Mouse (Mus musculus): ENCODE measurements around the gene Kctd19. TPM values are rescaled to one million over a fixed set of nuclear protein-coding genes. Genes with fewer than 3 reads are reported as not detected.

The Kctd19 gene
- total RNA-seq, 1 experiment = 0.18 TPM

DNA sequence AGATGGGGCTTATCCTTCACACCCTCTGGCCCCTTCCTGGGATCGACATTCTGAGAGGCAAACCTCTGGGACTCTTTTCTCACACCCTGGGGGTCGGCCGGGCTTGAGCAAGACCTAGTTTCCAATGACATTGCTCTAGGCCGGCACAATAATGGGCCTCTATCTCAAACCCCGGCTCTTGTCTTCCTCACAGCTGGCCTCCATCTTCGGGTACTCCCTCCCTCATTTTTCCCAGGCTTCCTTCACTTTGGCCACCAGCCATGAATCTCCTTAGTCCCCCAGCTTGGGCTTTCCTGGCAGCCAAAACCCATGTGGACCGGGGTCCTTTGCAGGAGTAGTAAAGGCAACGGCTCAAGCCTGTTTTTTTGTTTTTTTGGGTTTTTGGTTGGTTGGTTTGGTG, 71.9 kb downstream of the Kctd19 start:
- Histone ChIP-seq H3K9me3 (ENCODE audit: control insufficient read depth, insufficient read depth, low read depth, low read length) (no peaks in the 10 kb centered on the region), H3K4me3 (ENCODE audit: insufficient read depth in 1 of 2, low read depth in 1 of 2, low read length in 2 of 2, poor library complexity in 1 of 2, severe bottlenecking in 1 of 2) (no peak overlapping the region), H3K27ac (ENCODE audit: insufficient read depth, low read depth, low read length, poor library complexity, severe bottlenecking) (no peak overlapping the region), H3K4me1 (ENCODE audit: control insufficient read depth in 2 of 2, insufficient read depth in 2 of 2, low read length in 2 of 2, poor library complexity in 1 of 2) (peaks cover 0 to 18% of the 10 kb centered on the region in 2 experiments; a peak in 2 of 4 replicates), H3K9ac (ENCODE audit: insufficient read depth, low read depth, low read length, poor library complexity, severe bottlenecking) (no peak overlapping the region), H3K36me3 (ENCODE audit: control insufficient read depth, insufficient read depth, low read length, poor library complexity, severe bottlenecking) (no peaks in the 10 kb centered on the region)
- no peak for TF ChIP-seq HCFC1 (IDR thresholded peaks at IDR 0.05; ENCODE audit: borderline replicate concordance, insufficient read depth, low read length)
- no peak for TF ChIP-seq MAFK (IDR thresholded peaks at IDR 0.05; ENCODE audit: insufficient read depth, low read depth, low read length)
- no peak for TF ChIP-seq ZNF384 (IDR thresholded peaks at IDR 0.05; ENCODE audit: low read depth, low read length)
- no peak for TF ChIP-seq ZC3H11A (IDR thresholded peaks at IDR 0.05; ENCODE audit: borderline replicate concordance, low read depth, low read length)
- no peak for TF ChIP-seq CHD2 (IDR thresholded peaks at IDR 0.05; ENCODE audit: low read depth, low read length)
- in situ Hi-C loops (cut with MboI; ENCODE audit: low sequenced_read_pairs in 2 of 2, unreplicated experiment in 2 of 2) = no loop called here
- no peak for DNase-seq (ENCODE audit: low read depth, low spot score)

DNA sequence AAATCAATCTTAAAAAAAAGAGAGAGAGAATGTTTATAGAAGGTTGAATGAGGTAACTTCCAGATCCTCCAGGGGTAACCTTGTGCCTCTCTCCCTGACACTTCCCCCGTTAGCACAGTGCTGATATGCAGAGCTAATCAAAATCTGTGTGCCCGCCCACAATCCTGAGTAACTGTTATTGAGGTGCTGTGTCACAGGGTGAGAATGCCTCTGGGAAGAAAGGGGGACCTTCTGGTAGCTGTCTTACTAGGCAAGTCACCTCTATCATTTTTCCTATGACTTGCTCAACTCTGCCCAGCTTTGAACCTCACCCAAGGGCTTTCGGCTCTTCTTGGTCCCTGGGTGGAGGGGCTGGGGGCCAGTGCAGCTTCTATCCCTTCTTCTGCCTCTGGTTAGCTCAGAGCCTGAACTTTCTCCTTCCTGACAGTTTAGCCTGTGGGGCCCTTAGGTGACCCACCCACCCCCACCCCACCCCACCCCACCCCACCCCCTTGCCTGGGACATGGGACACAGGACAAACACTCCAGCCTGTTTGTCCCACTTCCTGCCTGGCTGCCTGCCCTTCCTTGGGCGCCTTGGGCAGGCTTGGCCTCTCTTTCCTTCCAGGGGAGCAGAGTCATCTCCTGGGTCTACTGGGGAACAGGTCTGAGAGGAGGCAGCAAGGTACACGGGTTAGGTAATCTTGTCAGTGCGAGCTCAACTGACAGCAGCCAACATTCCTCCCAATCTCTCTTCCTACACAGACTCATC, 73.2 kb downstream of the Kctd19 start:
- no peak overlapping the region for H3K27ac ChIP-seq (ENCODE audit: insufficient read depth, low read depth, low read length, poor library complexity, severe bottlenecking)
- H3K9ac ChIP-seq (ENCODE audit: insufficient read depth, low read depth, low read length, poor library complexity, severe bottlenecking) = no peak overlapping the region
- in situ Hi-C loops (cut with MboI; ENCODE audit: low sequenced_read_pairs in 2 of 2, unreplicated experiment in 2 of 2) = no loop called here

DNA sequence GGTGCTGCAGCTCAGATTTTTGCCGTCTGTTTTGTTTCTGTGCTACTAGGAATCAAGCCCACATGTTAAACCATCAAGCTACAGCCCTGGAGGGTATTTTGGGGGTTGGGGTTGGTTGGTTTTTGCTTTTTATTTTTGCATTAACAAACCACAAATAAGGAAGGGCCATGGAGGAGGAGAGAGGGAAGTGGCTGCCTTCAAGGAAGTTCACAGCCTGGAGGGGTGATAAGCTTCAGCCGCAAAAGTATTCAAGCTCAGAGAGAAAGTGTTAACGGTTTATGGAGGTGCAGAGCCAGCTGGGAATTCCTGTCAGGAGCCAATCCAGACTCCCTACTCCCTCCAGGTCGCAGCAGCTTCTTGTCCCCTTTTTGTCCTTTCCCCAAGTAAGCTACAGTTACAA, 74.3 kb downstream of the Kctd19 start:
- DNase-seq (ENCODE audit: low read depth, low spot score) = no peak
- no peak overlapping the region for H3K9ac ChIP-seq (ENCODE audit: insufficient read depth, low read depth, low read length, poor library complexity, severe bottlenecking)
- H3K36me3 ChIP-seq (ENCODE audit: control insufficient read depth, insufficient read depth, low read length, poor library complexity, severe bottlenecking) = 0 out of 2 replicates have a peak, but pooled peaks cover 2% of the 10 kb centered on the region
- in situ Hi-C loops (cut with MboI; ENCODE audit: low sequenced_read_pairs in 2 of 2, unreplicated experiment in 2 of 2) = no loop called here
- H3K4me3 ChIP-seq (ENCODE audit: insufficient read depth in 1 of 2, low read depth in 1 of 2, low read length in 2 of 2, poor library complexity in 1 of 2, severe bottlenecking in 1 of 2) = no peak overlapping the region
- H3K27ac ChIP-seq (ENCODE audit: insufficient read depth, low read depth, low read length, poor library complexity, severe bottlenecking) = no peak overlapping the region
- peaks cover 0 to 11% of the 10 kb centered on the region in 2 experiments; a peak in 2 of 4 replicates for H3K4me1 ChIP-seq (ENCODE audit: control insufficient read depth in 2 of 2, insufficient read depth in 2 of 2, low read length in 2 of 2, poor library complexity in 1 of 2)
- no peak for TF ChIP-seq MAFK (IDR thresholded peaks at IDR 0.05; ENCODE audit: insufficient read depth, low read depth, low read length)
- no peak for TF ChIP-seq ZC3H11A (IDR thresholded peaks at IDR 0.05; ENCODE audit: borderline replicate concordance, low read depth, low read length)
- TF ChIP-seq CHD2 (IDR thresholded peaks at IDR 0.05; ENCODE audit: low read depth, low read length) = no peak
- no peak for TF ChIP-seq ZNF384 (IDR thresholded peaks at IDR 0.05; ENCODE audit: low read depth, low read length)
- H3K9me3 ChIP-seq (ENCODE audit: control insufficient read depth, insufficient read depth, low read depth, low read length) = no peaks in the 10 kb centered on the region

More for the DNA sequence above, 73.2 kb downstream of the Kctd19 start:
- Histone ChIP-seq H3K4me3 (ENCODE audit: insufficient read depth in 1 of 2, low read depth in 1 of 2, low read length in 2 of 2, poor library complexity in 1 of 2, severe bottlenecking in 1 of 2) (no peak overlapping the region), H3K4me1 (ENCODE audit: control insufficient read depth in 2 of 2, insufficient read depth in 2 of 2, low read length in 2 of 2, poor library complexity in 1 of 2) (peaks cover 0 to 11% of the 10 kb centered on the region in 2 experiments; a peak in 2 of 4 replicates), H3K9me3 (ENCODE audit: control insufficient read depth, insufficient read depth, low read depth, low read length) (no peaks in the 10 kb centered on the region), H3K36me3 (ENCODE audit: control insufficient read depth, insufficient read depth, low read length, poor library complexity, severe bottlenecking) (0 out of 2 replicates have a peak, but pooled peaks cover 2% of the 10 kb centered on the region)
- TF ChIP-seq HCFC1 (IDR thresholded peaks at IDR 0.05; ENCODE audit: borderline replicate concordance, insufficient read depth, low read length) (no peak), ZC3H11A (IDR thresholded peaks at IDR 0.05; ENCODE audit: borderline replicate concordance, low read depth, low read length) (no peak)
- DNase-seq (ENCODE audit: low read depth, low spot score) = no peak

DNA sequence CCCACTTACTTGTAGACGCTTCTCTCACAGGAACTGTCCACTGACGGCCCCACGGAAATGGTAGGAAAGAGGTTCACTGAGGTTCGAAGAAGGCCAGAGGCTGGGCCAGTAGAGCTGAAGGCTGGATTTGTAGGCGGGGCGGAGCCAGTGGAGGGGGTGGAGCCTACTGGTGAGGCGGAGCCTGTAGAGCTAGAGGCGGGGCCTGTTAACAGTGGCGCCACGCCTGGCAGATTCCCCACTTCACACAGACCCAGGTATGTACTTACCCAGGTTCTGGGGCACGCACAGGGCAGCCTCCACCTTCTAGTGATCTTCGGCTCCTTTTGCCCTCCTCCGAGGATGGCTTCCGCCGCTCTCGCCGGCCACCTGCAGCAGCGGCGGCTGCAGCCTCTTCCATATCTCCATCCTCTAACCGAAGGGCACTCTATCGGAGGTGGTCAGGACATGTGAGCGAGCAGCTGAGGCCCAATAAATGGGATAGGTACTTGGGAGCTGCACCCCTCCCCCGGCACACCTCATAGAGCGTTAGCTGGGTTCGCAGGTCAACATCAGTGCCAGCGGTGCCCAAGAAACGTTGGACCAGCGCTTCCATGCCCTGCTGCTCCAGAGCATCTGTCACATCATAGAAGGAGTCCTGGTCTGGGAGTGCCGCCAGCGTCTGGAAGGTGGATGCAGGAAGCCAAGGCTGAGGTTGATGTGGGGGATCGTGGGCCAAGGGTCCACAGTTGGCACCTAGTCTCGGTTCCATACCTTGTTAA, 76.8 kb downstream of the Kctd19 start:
- TF ChIP-seq MAFK (IDR thresholded peaks at IDR 0.05; ENCODE audit: insufficient read depth, low read depth, low read length) (no peak), HCFC1 (IDR thresholded peaks at IDR 0.05; ENCODE audit: borderline replicate concordance, insufficient read depth, low read length) (peak; percentile 39; the same call in 1 of the 2 replicates)
- Histone ChIP-seq H3K9ac (ENCODE audit: insufficient read depth, low read depth, low read length, poor library complexity, severe bottlenecking) (peak overlapping the region; percentile 24; the same call in 1 of the 2 replicates), H3K36me3 (ENCODE audit: control insufficient read depth, insufficient read depth, low read length, poor library complexity, severe bottlenecking) (peaks cover 7% of the 10 kb centered on the region; the same call in 1 of the 2 replicates), H3K9me3 (ENCODE audit: control insufficient read depth, insufficient read depth, low read depth, low read length) (no peaks in the 10 kb centered on the region), H3K4me1 (ENCODE audit: control insufficient read depth in 2 of 2, insufficient read depth in 2 of 2, low read length in 2 of 2, poor library complexity in 1 of 2) (peaks cover 0 to 11% of the 10 kb centered on the region in 2 experiments; a peak in 2 of 4 replicates), H3K27ac (ENCODE audit: insufficient read depth, low read depth, low read length, poor library complexity, severe bottlenecking) (no peak overlapping the region), H3K4me3 (ENCODE audit: insufficient read depth in 1 of 2, low read depth in 1 of 2, low read length in 2 of 2, poor library complexity in 1 of 2, severe bottlenecking in 1 of 2) (peak overlapping the region; percentile 61 to 75)
- in situ Hi-C loops (cut with MboI; ENCODE audit: low sequenced_read_pairs in 2 of 2, unreplicated experiment in 2 of 2) = no loop called here
- DNase-seq (ENCODE audit: low read depth, low spot score) = peak; percentile 68

Other genes starting within 250 kb of the Kctd19 start
- gene Cbfb, start 242.8 kb downstream of the Kctd19 start, total RNA-seq (2012; rRNA removed) = 36.2 and 47.0 TPM in 2 replicates
- gene D230025D16Rik, start 188.4 kb downstream of the Kctd19 start, total RNA-seq (2012; rRNA removed) = 41.7 and 42.6 TPM in 2 replicates
- gene B3gnt9, start 158.3 kb downstream of the Kctd19 start, total RNA-seq (2012; rRNA removed) = 2.5 and 2.8 TPM in 2 replicates
- 6.2 and 7.6 TPM in 2 replicates for gene Tradd, start 148.9 kb downstream of the Kctd19 start, total RNA-seq (2012; rRNA removed)
- gene Fbxl8, start 148.9 kb downstream of the Kctd19 start, total RNA-seq (2012; rRNA removed) = 1.2 and 2.3 TPM in 2 replicates
- gene Hsf4, start 143.7 kb downstream of the Kctd19 start, total RNA-seq (2012; rRNA removed) = 0.21 and 0.45 TPM in 2 replicates
- 0.85 and 1.0 TPM in 2 replicates for gene Nol3, start 137.4 kb downstream of the Kctd19 start, total RNA-seq (2012; rRNA removed)
- 3.9 and 4.2 TPM in 2 replicates for gene 4931428F04Rik, start 123.6 kb downstream of the Kctd19 start, total RNA-seq (2012; rRNA removed)
- 22.0 and 33.5 TPM in 2 replicates for gene Exoc3l, start 117.4 kb downstream of the Kctd19 start, total RNA-seq (2012; rRNA removed)
- gene E2f4, start 115.8 kb downstream of the Kctd19 start, total RNA-seq (2012; rRNA removed) = 66.8 and 67.1 TPM in 2 replicates
- 3.5 and 4.3 TPM in 2 replicates for gene Elmo3, start 107.9 kb downstream of the Kctd19 start, total RNA-seq (2012; rRNA removed)
- 2.5 and 2.8 TPM in 2 replicates for gene Lrrc29, start 87.2 kb downstream of the Kctd19 start, total RNA-seq (2012; rRNA removed)
- gene Tmem208, start 87.1 kb downstream of the Kctd19 start, total RNA-seq (2012; rRNA removed) = 123 and 133 TPM in 2 replicates
- gene Fhod1, start 65.5 kb downstream of the Kctd19 start, total RNA-seq (2012; rRNA removed) = 9.1 and 12.7 TPM in 2 replicates
- gene Slc9a5, start 64.7 kb downstream of the Kctd19 start, total RNA-seq (2012; rRNA removed) = 5.8 and 11.7 TPM in 2 replicates
- gene Plekhg4, start 40.2 kb downstream of the Kctd19 start, total RNA-seq (2012; rRNA removed) = 3.0 and 3.1 TPM in 2 replicates
- 0.13 TPM in 1 of 2 replicates, not detected in the other for gene Lrrc36, start 69 bp upstream of the Kctd19 start, total RNA-seq (2012; rRNA removed)
- 16.7 and 17.3 TPM in 2 replicates for gene Tppp3, start 58.0 kb upstream of the Kctd19 start, total RNA-seq (2012; rRNA removed)
- gene Zdhhc1, start 83.4 kb upstream of the Kctd19 start, total RNA-seq (2012; rRNA removed) = 3.2 and 7.6 TPM in 2 replicates
- 0.67 and 0.74 TPM in 2 replicates for gene Hsd11b2, start 105.3 kb upstream of the Kctd19 start, total RNA-seq (2012; rRNA removed)
- gene Atp6v0d1, start 152.5 kb upstream of the Kctd19 start, total RNA-seq (2012; rRNA removed) = 65.1 and 85.5 TPM in 2 replicates
- gene Ripor1, start 191.8 kb upstream of the Kctd19 start, total RNA-seq (2012; rRNA removed) = 3.5 and 5.6 TPM in 2 replicates
- gene Ctcf, start 223.1 kb upstream of the Kctd19 start, total RNA-seq (2012; rRNA removed) = 49.4 and 65.5 TPM in 2 replicates
- 0.71 and 1.1 TPM in 2 replicates for gene Agrp, start 223.9 kb upstream of the Kctd19 start, total RNA-seq (2012; rRNA removed)

All from ES-E14 (cell line).